Mouse (Mus musculus): ENCODE measurements around the gene Fam117b. TPM values are rescaled to one million over a fixed set of nuclear protein-coding genes. Genes with fewer than 3 reads are reported as not detected.

Fam117b gene
- polyA plus RNA-seq, 1 experiment from 2014 or later = 10.7 TPM

DNA sequence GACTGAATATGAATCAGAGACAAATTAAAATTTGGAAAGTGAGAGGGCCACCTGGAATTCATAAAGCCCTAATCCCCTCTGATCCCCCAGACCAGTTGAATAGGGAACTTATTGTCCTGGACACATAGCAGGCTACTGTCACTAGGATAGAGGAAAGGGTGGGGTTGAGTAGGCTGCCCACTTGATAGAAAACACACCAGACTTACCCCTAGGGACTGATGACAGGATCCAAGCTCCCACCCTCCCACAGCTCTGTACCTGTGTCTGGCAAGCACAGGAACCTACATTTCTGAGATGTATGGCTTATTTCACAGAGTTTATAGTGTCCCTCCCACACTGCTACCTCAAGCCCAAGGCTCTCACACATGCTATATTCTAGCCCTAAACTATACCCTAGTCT is 24.8 kb upstream of the Fam117b start:
- H3K9me3 ChIP-seq (replicated peaks; ENCODE audit: low read length) = no peaks in the 10 kb centered on the region
- TF ChIP-seq CTCF (IDR thresholded peaks at IDR 0.05; ENCODE audit: low read depth) = no peak
- H3K4me2 ChIP-seq (ENCODE audit: low read length) = no peak overlapping the region
- H3K4me3 ChIP-seq (replicated peaks; ENCODE audit: low read depth, low read length) = no peak overlapping the region
- H3K36me3 ChIP-seq (ENCODE audit: insufficient read depth, low read length) = no peaks in the 10 kb centered on the region
- no peak overlapping the region for H3K27ac ChIP-seq
- no peaks in the 10 kb centered on the region for H3K27me3 ChIP-seq (ENCODE audit: insufficient read depth, low read length)
- DNase-seq (ENCODE audit: low spot score) (no peak), ATAC-seq (replicated peaks; ENCODE audit: low FRiP score, low read depth) (no peak)
- no peak overlapping the region for H3K9ac ChIP-seq (ENCODE audit: low read depth, low read length)
- peaks cover 8% of the 10 kb centered on the region; the same call in 1 of the 2 replicates for H3K4me1 ChIP-seq (replicated peaks; ENCODE audit: insufficient read depth, low read length)

DNA sequence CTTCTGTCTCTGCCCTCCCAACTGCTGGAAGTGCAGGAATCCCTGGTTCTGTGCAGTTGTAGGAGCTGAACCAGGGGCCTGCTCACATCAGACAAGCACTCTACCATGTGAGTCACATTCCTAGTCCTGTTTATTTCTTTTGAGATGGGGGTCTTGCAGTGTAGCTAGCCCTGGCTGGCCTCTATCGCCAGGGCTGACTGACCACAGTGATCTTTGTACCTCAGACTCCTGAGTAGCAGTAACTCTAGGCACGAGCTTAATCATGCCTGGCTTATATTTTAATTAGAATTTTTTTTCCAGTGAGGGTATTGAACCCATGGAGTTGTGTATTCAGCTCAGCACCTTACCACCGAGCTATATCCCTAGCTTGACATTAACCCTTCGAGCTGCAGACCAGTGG is 21.6 kb upstream of the Fam117b start:
- DNase-seq (ENCODE audit: low spot score) (no peak), ATAC-seq (replicated peaks; ENCODE audit: low FRiP score, low read depth) (peak; percentile 68)
- WGBS = 65% methylated on average over 4 of the region's 4 CpGs

DNA sequence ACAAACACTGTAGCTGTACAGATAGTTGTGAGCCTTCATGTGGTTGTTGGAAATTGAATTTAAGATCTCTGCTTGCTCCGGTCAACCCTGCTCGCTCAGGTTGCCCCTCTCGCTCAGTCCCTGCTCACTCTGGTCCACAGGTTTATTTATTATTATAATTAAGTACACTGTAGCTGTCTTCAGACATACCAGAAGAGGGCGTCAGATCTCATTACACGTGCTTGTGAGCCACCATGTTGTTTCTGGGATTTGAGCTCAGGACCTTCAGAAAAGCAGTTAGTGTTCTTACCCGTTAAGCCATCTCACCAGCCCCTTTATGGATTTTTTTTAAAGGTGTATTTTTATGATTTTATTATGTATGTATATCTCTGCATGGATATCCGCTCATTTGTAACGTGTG is 20.0 kb upstream of the Fam117b start:
- Histone ChIP-seq H3K4me1 (replicated peaks; ENCODE audit: insufficient read depth, low read length) (no peaks in the 10 kb centered on the region; the same call in 1 of the 2 replicates), H3K27me3 (ENCODE audit: insufficient read depth, low read length) (no peaks in the 10 kb centered on the region), H3K27ac (no peak overlapping the region), H3K9me3 (replicated peaks; ENCODE audit: low read length) (no peaks in the 10 kb centered on the region), H3K4me2 (ENCODE audit: low read length) (no peak overlapping the region), H3K4me3 (replicated peaks; ENCODE audit: low read depth, low read length) (no peak overlapping the region), H3K9ac (ENCODE audit: low read depth, low read length) (no peak overlapping the region), H3K36me3 (ENCODE audit: insufficient read depth, low read length) (no peaks in the 10 kb centered on the region)
- TF ChIP-seq CTCF (IDR thresholded peaks at IDR 0.05; ENCODE audit: low read depth) = peak; percentile 50
- ATAC-seq (replicated peaks; ENCODE audit: low FRiP score, low read depth) = no peak
- no peak for DNase-seq (ENCODE audit: low spot score)
- 80% methylated on average over 8 of the region's 8 CpGs for WGBS

More for the DNA sequence above, 21.6 kb upstream of the Fam117b start:
- Histone ChIP-seq H3K27ac (no peak overlapping the region), H3K4me3 (replicated peaks; ENCODE audit: low read depth, low read length) (no peak overlapping the region), H3K27me3 (ENCODE audit: insufficient read depth, low read length) (no peaks in the 10 kb centered on the region), H3K9ac (ENCODE audit: low read depth, low read length) (no peak overlapping the region), H3K4me1 (replicated peaks; ENCODE audit: insufficient read depth, low read length) (peaks cover 4% of the 10 kb centered on the region; the same call in 1 of the 2 replicates), H3K36me3 (ENCODE audit: insufficient read depth, low read length) (no peaks in the 10 kb centered on the region), H3K4me2 (ENCODE audit: low read length) (no peak overlapping the region), H3K9me3 (replicated peaks; ENCODE audit: low read length) (no peaks in the 10 kb centered on the region)
- TF ChIP-seq CTCF (IDR thresholded peaks at IDR 0.05; ENCODE audit: low read depth) = no peak

DNA sequence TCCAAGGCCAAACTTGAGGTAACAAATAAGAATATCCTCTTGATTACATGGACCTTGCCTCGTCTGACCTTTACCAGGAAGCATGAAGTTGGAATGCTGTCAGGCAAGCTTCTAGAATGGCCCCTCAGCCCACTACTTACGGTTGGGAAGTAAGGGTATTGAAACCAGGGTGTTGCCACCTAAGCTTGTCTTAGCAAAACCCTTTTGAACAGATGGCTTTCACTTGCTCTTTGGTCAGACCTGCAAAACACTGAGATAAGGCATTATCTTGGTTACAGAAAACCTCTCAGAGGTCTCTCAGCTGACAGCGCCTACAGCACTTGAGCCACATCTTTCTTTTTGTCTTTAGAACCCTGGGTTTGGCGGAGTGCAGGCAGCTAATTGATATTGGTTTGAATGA is 18.8 kb upstream of the Fam117b start:
- Histone ChIP-seq H3K4me2 (ENCODE audit: low read length) (no peak overlapping the region), H3K4me3 (replicated peaks; ENCODE audit: low read depth, low read length) (no peak overlapping the region), H3K27me3 (ENCODE audit: insufficient read depth, low read length) (no peaks in the 10 kb centered on the region), H3K27ac (no peak overlapping the region), H3K9ac (ENCODE audit: low read depth, low read length) (no peak overlapping the region), H3K4me1 (replicated peaks; ENCODE audit: insufficient read depth, low read length) (no peaks in the 10 kb centered on the region), H3K36me3 (ENCODE audit: insufficient read depth, low read length) (no peaks in the 10 kb centered on the region), H3K9me3 (replicated peaks; ENCODE audit: low read length) (no peaks in the 10 kb centered on the region)
- DNase-seq (ENCODE audit: low spot score) (no peak), ATAC-seq (replicated peaks; ENCODE audit: low FRiP score, low read depth) (no peak)
- TF ChIP-seq CTCF (IDR thresholded peaks at IDR 0.05; ENCODE audit: low read depth) = no peak
- WGBS = 79% methylated on average over 4 of the region's 4 CpGs

DNA sequence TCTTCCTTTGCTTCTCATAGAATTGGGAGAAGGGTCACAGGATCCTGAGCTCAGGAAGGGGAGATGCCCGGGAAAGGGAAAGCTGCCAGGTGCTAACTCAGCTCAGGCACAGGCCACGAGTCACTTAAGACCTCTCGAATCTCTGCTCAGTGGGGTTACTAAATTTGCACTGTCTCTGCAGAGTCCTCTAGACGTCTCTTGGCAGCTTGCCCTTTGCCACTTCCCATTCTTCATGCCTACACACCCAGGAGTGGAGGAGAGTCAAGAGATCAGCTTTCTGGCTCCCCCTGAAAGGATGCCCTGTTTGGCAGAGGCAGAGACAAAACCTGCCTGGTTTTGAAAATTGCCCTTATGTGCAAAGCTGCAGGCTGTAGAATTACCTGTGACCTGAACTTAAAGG is 17.4 kb upstream of the Fam117b start:
- H3K9me3 ChIP-seq (replicated peaks; ENCODE audit: low read length) = no peaks in the 10 kb centered on the region
- DNase-seq (ENCODE audit: low spot score) (no peak), ATAC-seq (replicated peaks; ENCODE audit: low FRiP score, low read depth) (no peak)
- no peaks in the 10 kb centered on the region for H3K36me3 ChIP-seq (ENCODE audit: insufficient read depth, low read length)
- H3K4me1 ChIP-seq (replicated peaks; ENCODE audit: insufficient read depth, low read length) = no peaks in the 10 kb centered on the region
- H3K4me3 ChIP-seq (replicated peaks; ENCODE audit: low read depth, low read length) = no peak overlapping the region
- H3K9ac ChIP-seq (ENCODE audit: low read depth, low read length) = no peak overlapping the region
- no peak overlapping the region for H3K4me2 ChIP-seq (ENCODE audit: low read length)
- no peak for TF ChIP-seq CTCF (IDR thresholded peaks at IDR 0.05; ENCODE audit: low read depth)
- WGBS = 25% methylated on average over 4 of the region's 4 CpGs
- no peak overlapping the region for H3K27ac ChIP-seq
- H3K27me3 ChIP-seq (ENCODE audit: insufficient read depth, low read length) = no peaks in the 10 kb centered on the region

DNA sequence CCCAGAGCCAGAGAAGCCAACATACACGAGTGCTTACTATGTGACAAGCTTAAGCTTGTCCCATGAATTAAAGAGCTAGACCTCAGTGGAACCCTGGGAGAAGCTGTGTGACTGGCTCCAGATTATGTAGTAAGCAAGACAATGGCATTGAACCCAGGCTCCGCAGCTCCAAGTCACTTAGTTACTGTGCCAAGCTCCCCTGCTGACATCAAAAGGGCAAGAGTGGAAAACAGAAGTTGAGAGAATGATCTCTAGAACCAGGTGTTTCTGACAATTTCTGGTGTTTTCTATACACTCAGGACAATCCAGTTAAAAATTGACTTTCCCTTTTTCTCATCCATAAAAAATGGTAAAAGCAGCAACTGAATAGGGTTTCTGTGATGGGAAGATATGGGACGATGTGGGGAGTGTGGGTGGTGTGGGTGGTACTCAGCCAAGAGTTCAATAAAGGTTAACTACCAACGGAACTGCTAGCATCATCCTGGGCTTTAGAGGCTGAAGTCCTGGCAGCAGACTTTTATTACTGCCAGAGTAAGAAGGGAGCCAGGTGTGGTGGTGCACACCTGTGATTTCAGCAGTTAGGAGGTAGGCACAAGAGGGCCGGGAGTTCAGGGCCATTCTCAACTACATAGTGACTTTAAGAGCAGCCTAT is 15.5 kb upstream of the Fam117b start:
- Histone ChIP-seq H3K9ac (ENCODE audit: low read depth, low read length) (no peak overlapping the region), H3K4me1 (replicated peaks; ENCODE audit: insufficient read depth, low read length) (no peaks in the 10 kb centered on the region), H3K27me3 (ENCODE audit: insufficient read depth, low read length) (no peaks in the 10 kb centered on the region), H3K4me3 (replicated peaks; ENCODE audit: low read depth, low read length) (no peak overlapping the region), H3K9me3 (replicated peaks; ENCODE audit: low read length) (no peaks in the 10 kb centered on the region), H3K36me3 (ENCODE audit: insufficient read depth, low read length) (no peaks in the 10 kb centered on the region), H3K4me2 (ENCODE audit: low read length) (no peak overlapping the region), H3K27ac (no peak overlapping the region)
- peak; percentile 41; the same call in 1 of the 2 replicates for ATAC-seq (replicated peaks; ENCODE audit: low FRiP score, low read depth)
- TF ChIP-seq CTCF (IDR thresholded peaks at IDR 0.05; ENCODE audit: low read depth) = no peak
- 45% methylated on average over 5 of the region's 5 CpGs for WGBS
- no peak for DNase-seq (ENCODE audit: low spot score)

DNA sequence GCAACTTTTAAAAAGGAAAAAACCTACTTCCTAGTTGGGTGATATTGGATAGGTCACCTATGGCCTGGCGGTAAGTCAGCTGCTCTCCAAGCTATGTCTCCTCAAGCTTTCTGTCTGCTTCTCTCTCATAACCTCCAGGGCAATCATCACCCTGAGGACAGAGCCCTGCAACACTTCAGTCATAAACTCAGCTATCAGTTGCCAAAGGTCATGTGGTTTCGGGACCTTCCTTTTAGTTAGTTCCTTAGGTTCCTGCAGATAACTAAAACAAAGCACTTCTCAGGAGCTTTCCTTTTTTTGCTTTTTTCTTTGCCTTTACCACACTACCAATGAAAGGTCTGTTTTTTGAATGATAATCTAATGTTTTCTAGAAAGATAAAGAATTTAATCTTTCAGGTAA is 13.1 kb upstream of the Fam117b start:
- Histone ChIP-seq H3K4me3 (replicated peaks; ENCODE audit: low read depth, low read length) (no peak overlapping the region), H3K27ac (no peak overlapping the region), H3K9ac (ENCODE audit: low read depth, low read length) (no peak overlapping the region), H3K36me3 (ENCODE audit: insufficient read depth, low read length) (no peaks in the 10 kb centered on the region), H3K27me3 (ENCODE audit: insufficient read depth, low read length) (no peaks in the 10 kb centered on the region), H3K4me1 (replicated peaks; ENCODE audit: insufficient read depth, low read length) (no peaks in the 10 kb centered on the region; the same call in 1 of the 2 replicates), H3K9me3 (replicated peaks; ENCODE audit: low read length) (no peaks in the 10 kb centered on the region), H3K4me2 (ENCODE audit: low read length) (no peak overlapping the region)
- 61% methylated on average over 2 of the region's 2 CpGs for WGBS
- TF ChIP-seq CTCF (IDR thresholded peaks at IDR 0.05; ENCODE audit: low read depth) = no peak
- no peak for DNase-seq (ENCODE audit: low spot score)
- ATAC-seq (replicated peaks; ENCODE audit: low FRiP score, low read depth) = no peak

All from kidney, postnatal 0 days (tissue).